Mouse (Mus musculus) hindbrain, embryonic 10.5 days (tissue): ENCODE data around the gene Dnah8. TPM values are rescaled to one million over a fixed set of nuclear protein-coding genes. Genes with fewer than 3 reads are reported as not detected.

Source experiments
- polyA plus RNA-seq: library from polyadenylated mRNA; unstranded; fragments of >200 nt; fragmentation: Nextera tagmentation; extraction: Ambion mirVana; gene quantifications from 2 replicates; pipeline ENCODE4 v1.2.1, GENCODE M21; 2016

Dnah8 gene
- polyA plus RNA-seq, 1 experiment from 2014 or later, result 1.0 TPM

Other genes starting within 250 kb of the Dnah8 start
- 66.1 and 67.3 TPM in 2 replicates for gene Btbd9, start 47.9 kb upstream of the Dnah8 start, polyA plus RNA-seq
- 230 and 231 TPM in 2 replicates for gene Glo1, start 2.5 kb downstream of the Dnah8 start, polyA plus RNA-seq